ENCODE assay signal across 26 mouse cellular contexts in genomic region chr9:26990181-26990580, GRCm38 (mm10).
"Had no signal": no experiment of that assay in that cellular context is flagged by ENCODE, and none has a peak within 500 bp of the region (broad histone marks: within the 10 kb centered on the region; RNA-seq: fewer than 3 reads in every experiment).

No protein-coding gene starts in this region.

- H3K27me3 ChIP-seq: embryonic facial prominence, embryonic 12.5 days; embryonic facial prominence, embryonic 13.5 days; embryonic facial prominence, embryonic 15.5 days; forebrain, embryonic 12.5 days; forebrain, embryonic 13.5 days; forebrain, embryonic 15.5 days had no signal

- H3K27ac ChIP-seq: embryonic facial prominence, embryonic 12.5 days; embryonic facial prominence, embryonic 13.5 days; embryonic facial prominence, embryonic 15.5 days; forebrain, embryonic 10.5 days; forebrain, embryonic 12.5 days; forebrain, embryonic 13.5 days; forebrain, embryonic 15.5 days; gastrocnemius, adult 2 months; heart, adult 2 months had no signal

- H3K9me3 ChIP-seq: embryonic facial prominence, embryonic 12.5 days; embryonic facial prominence, embryonic 13.5 days; embryonic facial prominence, embryonic 15.5 days; forebrain, embryonic 10.5 days; forebrain, embryonic 12.5 days; forebrain, embryonic 13.5 days; forebrain, embryonic 15.5 days had no signal

- H3K9ac ChIP-seq: embryonic facial prominence, embryonic 12.5 days; embryonic facial prominence, embryonic 13.5 days; embryonic facial prominence, embryonic 15.5 days; forebrain, embryonic 12.5 days; forebrain, embryonic 13.5 days; forebrain, embryonic 15.5 days; forebrain, postnatal 0 days had no signal

- DNase-seq: cerebellum, adult 2 months; cerebellum, adult 8-10 months; cerebellum, adult 9-11 months; cerebellum, postnatal 10 days; cerebellum, postnatal 14 days; cerebellum, postnatal 25 days; cerebellum, postnatal 36 days; embryo, embryonic 11 days; forebrain, postnatal 0 days; gastrocnemius, adult 2 months; gastrocnemius, postnatal 10 days; gastrocnemius, postnatal 14 days; gastrocnemius, postnatal 25 days; gastrocnemius, postnatal 36 days; heart, adult 18-20 months; heart, adult 2 months had no signal

- H3K4me1 ChIP-seq: embryonic facial prominence, embryonic 12.5 days; embryonic facial prominence, embryonic 13.5 days; embryonic facial prominence, embryonic 15.5 days; forebrain, embryonic 10.5 days; forebrain, embryonic 12.5 days; forebrain, embryonic 13.5 days; forebrain, embryonic 15.5 days had no signal

- H3K4me3 ChIP-seq: embryonic facial prominence, embryonic 12.5 days; embryonic facial prominence, embryonic 13.5 days; embryonic facial prominence, embryonic 15.5 days; erythroblast, embryonic 14.5 days; forebrain, embryonic 10.5 days; forebrain, embryonic 12.5 days; forebrain, embryonic 13.5 days; forebrain, embryonic 15.5 days; gastrocnemius, adult 2 months; heart, adult 2 months had no signal

- ATAC-seq: forebrain, embryonic 13.5 days; forebrain, embryonic 14.5 days; forebrain, embryonic 15.5 days; forebrain, embryonic 16.5 days; forebrain, postnatal 0 days had no signal

- H3K4me2 ChIP-seq: embryonic facial prominence, embryonic 12.5 days; embryonic facial prominence, embryonic 13.5 days; embryonic facial prominence, embryonic 15.5 days; forebrain, embryonic 12.5 days; forebrain, embryonic 13.5 days; forebrain, embryonic 15.5 days had no signal
